Mouse (Mus musculus) thymus, adult 18-20 months (tissue): ENCODE measurements around the gene Mmp8.

Source experiments
- DNase-seq, 2 experiments: peaks; one replicate each; pipeline ENCODE4 v3.0.0; 2022; ENCODE audit warnings: mixed read lengths in 2 of 2

Gene Mmp8

DNA sequence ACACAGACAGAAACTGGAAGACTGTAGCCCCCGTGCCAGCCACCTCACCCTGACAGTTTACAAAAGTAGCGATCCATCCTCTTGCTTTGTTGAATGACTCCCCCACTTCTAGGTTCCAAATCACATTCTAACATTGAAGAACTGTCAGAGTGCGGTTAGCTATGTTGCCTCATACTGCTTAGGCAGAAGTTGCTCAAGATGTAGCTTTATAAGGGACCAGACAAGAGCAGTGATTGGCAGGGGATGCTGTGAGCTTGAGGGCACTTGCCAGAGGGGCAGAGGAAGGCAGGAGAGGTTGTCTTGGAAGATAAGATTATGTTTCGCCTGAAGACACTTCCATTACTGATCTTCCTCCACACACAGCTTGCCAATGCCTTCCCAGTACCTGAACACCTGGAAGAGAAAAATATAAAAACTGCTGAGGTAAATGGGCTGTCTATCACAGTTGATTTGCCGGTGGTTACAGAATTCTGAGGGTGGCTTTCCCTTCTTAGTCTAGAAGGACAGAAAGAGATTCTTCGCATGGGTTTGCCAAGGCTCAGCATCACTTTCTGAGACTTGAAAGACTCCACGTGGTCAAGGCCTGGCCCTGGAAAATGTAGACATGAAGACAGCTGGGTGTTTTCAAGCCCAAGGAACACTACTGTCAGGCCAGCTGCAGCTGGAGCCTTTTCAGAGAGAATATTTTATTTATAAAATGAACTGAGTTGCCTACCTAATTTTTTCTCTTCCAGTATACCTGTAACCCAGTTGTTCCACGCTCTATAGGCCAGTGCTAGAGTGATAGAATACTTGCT lies at the start of gene Mmp8:
Gene Mmp8 (plus strand): TSS at position 236 of the 797 bp plus-strand sequence.
- DNase-seq, result no peak

- DNase-seq, result no peak
Measured at GRCm38 (mm10) chr9:7509619-7510233, 48.5 kb upstream of the Mmp8 start.

- no peak for DNase-seq
Measured at GRCm38 (mm10) chr9:7517944-7518571, 40.2 kb upstream of the Mmp8 start.

- no peak for DNase-seq
Measured at GRCm38 (mm10) chr9:7526255-7526940, 31.9 kb upstream of the Mmp8 start.

DNA sequence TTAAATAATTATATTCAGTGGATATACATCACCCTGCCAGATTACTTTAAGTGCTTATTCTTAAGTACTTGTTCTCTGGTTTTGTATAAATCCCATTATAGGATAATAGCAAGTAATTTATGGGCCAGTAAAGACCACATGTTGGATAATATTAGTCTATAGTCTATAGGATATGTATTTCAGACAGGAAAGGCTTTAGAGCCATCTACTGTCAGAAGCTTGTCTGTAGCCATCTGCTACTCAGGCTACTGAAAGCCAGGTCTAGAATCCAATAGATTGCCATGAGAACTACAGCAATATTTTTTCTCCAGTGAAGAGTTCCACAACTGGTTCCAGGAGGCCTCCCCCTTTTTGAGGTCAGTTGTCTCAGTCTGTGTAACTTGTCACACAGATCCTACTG lies 15.5 kb upstream of the Mmp8 start:
- DNase-seq, result no peak

DNA sequence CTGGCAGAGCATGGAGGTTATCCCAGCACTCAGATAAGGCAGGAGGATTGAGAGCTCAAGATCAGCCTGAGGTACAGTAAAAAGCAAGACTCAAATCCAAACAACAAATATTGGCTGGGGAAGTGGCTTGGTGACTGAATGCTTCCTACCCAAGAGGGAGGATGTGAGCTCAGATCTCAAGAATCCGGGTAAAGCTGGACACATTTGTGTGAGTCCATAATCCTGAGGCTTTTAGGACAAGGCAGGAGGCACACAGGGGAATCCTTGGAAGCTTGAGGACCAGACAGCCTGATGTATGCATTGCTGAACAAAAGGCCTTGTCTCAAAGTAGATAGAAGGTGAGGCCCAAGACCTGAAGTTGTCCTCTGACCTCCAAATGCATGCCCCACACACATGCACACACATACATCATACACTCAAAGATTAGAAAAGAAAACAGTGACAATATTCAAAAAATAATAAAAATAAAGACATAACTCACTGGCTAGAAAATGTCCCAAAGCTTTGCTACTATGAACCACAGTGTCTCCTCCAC lies 13.3 kb upstream of the Mmp8 start:
- no peak for DNase-seq

GRCm38 (mm10) chr9:7545471-7545870 lies 12.8 kb upstream of the Mmp8 start:
- no peak for DNase-seq

DNA sequence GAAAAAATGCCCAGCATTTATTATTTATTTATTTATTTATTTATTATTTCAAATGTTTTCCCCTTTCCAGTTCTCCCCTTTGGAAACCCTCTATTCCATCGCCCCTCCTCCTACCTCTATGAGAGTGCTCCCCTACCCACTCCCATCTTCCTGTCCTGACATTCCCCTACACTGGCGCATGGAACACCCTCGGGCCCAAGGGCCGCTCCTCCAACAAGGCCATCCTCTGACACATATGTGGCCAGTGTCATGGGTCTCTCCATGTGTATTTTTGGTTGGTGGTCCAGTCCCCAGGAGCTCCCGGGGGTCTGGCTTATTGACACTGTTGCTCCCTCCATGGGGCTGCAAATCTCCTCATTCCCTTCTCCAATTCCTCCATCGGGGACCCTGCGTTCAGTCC lies 12.3 kb upstream of the Mmp8 start:
- no peak for DNase-seq

GRCm38 (mm10) chr9:7551943-7552342 lies 6.3 kb upstream of the Mmp8 start:
- no peak for DNase-seq

GRCm38 (mm10) chr9:7553536-7553935 lies 4.7 kb upstream of the Mmp8 start:
- DNase-seq, result no peak

GRCm38 (mm10) chr9:7554382-7554781 lies 3.9 kb upstream of the Mmp8 start:
- no peak for DNase-seq

- DNase-seq, result no peak
Measured at GRCm38 (mm10) chr9:7560026-7560425, 1.8 kb downstream of the Mmp8 start.

GRCm38 (mm10) chr9:7567376-7567775 lies 9.1 kb downstream of the Mmp8 start:
- no peak for DNase-seq

DNA sequence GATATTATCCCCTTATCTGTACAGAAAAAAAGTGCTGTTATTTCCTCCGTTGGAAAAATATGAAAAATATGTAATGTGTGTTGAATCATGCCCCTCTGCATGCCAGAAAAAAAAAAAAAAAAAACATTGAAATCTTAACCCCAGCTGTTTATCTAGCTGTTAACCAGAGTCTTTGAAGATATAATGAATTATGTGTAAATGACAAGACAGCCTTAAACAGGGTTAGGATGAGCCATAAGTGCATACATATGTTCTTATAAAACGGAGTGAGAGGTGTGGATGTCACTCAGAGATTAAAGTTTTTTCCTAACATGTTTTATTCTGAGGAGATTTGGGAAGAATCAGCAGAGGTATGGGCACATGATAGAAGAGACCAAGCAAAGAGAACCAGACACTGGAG lies 9.7 kb downstream of the Mmp8 start:
- DNase-seq, result no peak

- no peak for DNase-seq
Measured at GRCm38 (mm10) chr9:7570485-7570884, 12.2 kb downstream of the Mmp8 start.

- no peak for DNase-seq
Measured at GRCm38 (mm10) chr9:7571162-7571561, 12.9 kb downstream of the Mmp8 start, which contains the start of gene Mmp27. Gene Mmp27, plus strand, starts transcription at chr9:7571396.

DNA sequence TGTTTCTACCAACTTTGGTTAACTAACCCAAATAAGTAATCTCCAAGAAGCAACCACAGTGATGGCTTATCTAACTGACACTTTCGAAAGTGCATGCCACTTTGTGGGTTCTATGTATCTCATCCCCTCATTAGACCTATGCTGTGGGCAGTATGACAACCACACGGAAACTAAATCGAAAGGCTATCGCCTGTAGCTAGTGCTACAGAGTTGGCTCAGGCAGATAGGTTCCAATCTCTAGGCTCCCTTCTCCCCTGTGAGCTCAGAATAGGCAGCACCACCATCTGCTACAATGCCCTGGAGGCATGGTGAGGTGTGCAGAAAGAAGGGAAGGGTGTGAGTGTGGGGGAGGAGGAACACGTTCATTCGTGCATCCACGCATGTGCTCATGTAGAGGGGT lies 13.9 kb downstream of the Mmp8 start:
- no peak for DNase-seq

DNA sequence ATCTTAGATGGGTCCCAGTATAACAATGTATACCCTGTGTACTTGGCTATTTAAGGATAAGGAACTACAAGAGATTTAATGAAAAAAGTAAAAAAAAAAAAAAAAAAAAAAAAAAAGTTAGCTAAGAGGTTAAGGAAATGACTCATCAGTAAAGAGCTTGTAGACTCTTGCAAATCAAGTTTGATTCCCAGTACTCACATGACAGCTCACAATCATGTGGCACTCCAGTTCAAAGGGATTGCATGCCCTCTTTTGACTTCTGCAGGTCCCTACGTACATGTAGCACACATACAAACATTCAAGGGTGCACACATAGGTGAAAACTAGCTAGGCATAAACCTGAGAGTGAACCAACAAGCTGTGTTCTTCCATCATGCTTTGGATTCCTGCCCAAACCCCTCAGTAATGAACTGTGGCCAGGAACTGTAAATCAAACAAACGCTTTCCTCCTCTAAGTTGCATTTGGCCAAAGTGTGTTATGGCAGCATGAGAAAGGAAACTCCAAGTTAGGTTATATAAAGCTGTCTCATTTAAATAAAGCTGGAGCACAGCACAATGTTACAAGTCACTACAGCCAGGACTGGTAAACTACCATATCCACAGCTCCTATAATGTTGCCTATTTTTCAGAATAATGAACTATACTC lies 14.5 kb downstream of the Mmp8 start:
- no peak for DNase-seq

GRCm38 (mm10) chr9:7575526-7575925 lies 17.3 kb downstream of the Mmp8 start:
- no peak for DNase-seq

GRCm38 (mm10) chr9:7577371-7577770 lies 19.1 kb downstream of the Mmp8 start:
- no peak for DNase-seq

DNA sequence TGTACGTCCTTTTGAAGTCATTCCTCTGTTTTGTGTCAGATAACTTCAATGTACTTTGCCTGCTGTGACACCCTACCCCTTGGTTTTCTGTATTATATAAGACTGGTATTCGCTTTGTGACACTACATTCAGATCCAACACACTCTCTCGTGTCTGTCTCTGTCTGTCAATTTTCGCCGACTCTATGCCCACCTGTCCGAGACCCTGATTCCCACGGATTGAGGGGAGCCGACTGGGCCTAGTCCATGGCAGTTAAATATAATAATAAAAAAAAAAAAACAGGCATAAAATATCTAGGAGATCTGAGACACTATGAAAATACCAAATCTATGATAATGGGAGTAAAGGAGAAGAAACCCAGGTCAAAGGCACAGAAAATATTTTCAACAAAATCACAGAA lies 31.8 kb downstream of the Mmp8 start:
- no peak for DNase-seq

GRCm38 (mm10) chr9:7593272-7593812 lies 35.1 kb downstream of the Mmp8 start:
- DNase-seq, result no peak
